Mouse (Mus musculus) stomach, embryonic 14.5 days (tissue): ENCODE results near the gene Gtf3c6. TPM values are rescaled to one million over a fixed set of nuclear protein-coding genes. Genes with fewer than 3 reads are reported as not detected.
A peak's percentile ranks its signal among the peaks of the same experiment; 100 is the strongest.

Experiments
- ATAC-seq: fragments of 200-750 bp; cut with Nextera tagmentation; 2 replicates; pipeline ENCODE4 v1.8.0; 2017; ENCODE audit warnings: low read depth, moderate TSS enrichment; ENCODE audit not compliant: insufficient number of reproducible peaks, insufficient read depth, low FRiP score
- H3K27ac ChIP-seq: fragments of 300-500 bp; sonication (generic); 2 replicates; pipeline ENCODE4 v1.5.1; 2014; ENCODE audit warnings: mild to moderate bottlenecking, low read length, moderate library complexity, mixed read lengths
- H3K27me3 ChIP-seq: fragments of 300-500 bp; sonication (generic); 2 replicates; pipeline ENCODE4 v1.6.1; 2014; ENCODE audit warnings: low read length, control low read depth, mixed read lengths; ENCODE audit not compliant: control insufficient read depth, insufficient read depth
- H3K36me3 ChIP-seq: fragments of 300-500 bp; sonication (generic); 2 replicates; pipeline ENCODE4 v1.6.1; 2014; ENCODE audit warnings: mild to moderate bottlenecking, control low read depth, low read length, moderate library complexity, mixed read lengths; ENCODE audit not compliant: control insufficient read depth, insufficient read depth
- H3K4me1 ChIP-seq: fragments of 300-500 bp; sonication (generic); 2 replicates; pipeline ENCODE4 v1.6.1; 2014; ENCODE audit warnings: low read length, control low read depth, mixed read lengths; ENCODE audit not compliant: control insufficient read depth, insufficient read depth
- H3K4me2 ChIP-seq: fragments of 300-500 bp; sonication (generic); replicated peaks from 2 replicates; pipeline ENCODE4 v1.6.1; 2014; ENCODE audit warnings: low read depth, low read length, control low read depth
- H3K4me3 ChIP-seq: fragments of 300-500 bp; sonication (generic); 2 replicates; pipeline ENCODE4 v1.5.1; 2014; ENCODE audit warnings: low read depth, low read length, control low read depth
- H3K9ac ChIP-seq: fragments of 300-500 bp; sonication (generic); replicated peaks from 2 replicates; pipeline ENCODE4 v1.6.1; 2014; ENCODE audit warnings: low read depth, mild to moderate bottlenecking, control low read depth, low read length, moderate library complexity, mixed read lengths
- H3K9me3 ChIP-seq: fragments of 300-500 bp; sonication (generic); 2 replicates; pipeline ENCODE4 v1.6.1; 2016; ENCODE audit warnings: low read depth, low read length, control low read depth; ENCODE audit not compliant: control insufficient read depth
- WGBS: fragments of 180-500 bp; shearing (Covaris S2); extraction: QIAGEN DNeasy Blood & Tissue Kit; methylation state at CpG from one replicate; pipeline ENCODE4 v1.1.7; 2014; 5-methylcytosine and 5-hydroxymethylcytosine counted together
- polyA plus RNA-seq: library from polyadenylated mRNA; unstranded; fragments of >200 nt; fragmentation: Nextera tagmentation; extraction: Ambion mirVana; gene quantifications from 2 replicates; pipeline ENCODE4 v1.2.1, GENCODE M21; 2014

Gtf3c6 gene
- polyA plus RNA-seq, 1 experiment from 2014 or later, result 95.6 TPM

- H3K27ac ChIP-seq, result no peak overlapping the region
- H3K9me3 ChIP-seq, result no peaks in the 10 kb centered on the region
- H3K4me3 ChIP-seq, result no peak overlapping the region
- H3K4me2 ChIP-seq, result no peak overlapping the region
- H3K4me1 ChIP-seq, result no peaks in the 10 kb centered on the region
- WGBS, result 85% methylated on average over 3 of the region's 3 CpGs
- ATAC-seq, result no peak
- no peak overlapping the region for H3K9ac ChIP-seq
- no peaks in the 10 kb centered on the region for H3K27me3 ChIP-seq
- no peaks in the 10 kb centered on the region for H3K36me3 ChIP-seq
Measured at GRCm38 (mm10) chr10:40264920-40265319, 7.0 kb upstream of the Gtf3c6 start.

DNA sequence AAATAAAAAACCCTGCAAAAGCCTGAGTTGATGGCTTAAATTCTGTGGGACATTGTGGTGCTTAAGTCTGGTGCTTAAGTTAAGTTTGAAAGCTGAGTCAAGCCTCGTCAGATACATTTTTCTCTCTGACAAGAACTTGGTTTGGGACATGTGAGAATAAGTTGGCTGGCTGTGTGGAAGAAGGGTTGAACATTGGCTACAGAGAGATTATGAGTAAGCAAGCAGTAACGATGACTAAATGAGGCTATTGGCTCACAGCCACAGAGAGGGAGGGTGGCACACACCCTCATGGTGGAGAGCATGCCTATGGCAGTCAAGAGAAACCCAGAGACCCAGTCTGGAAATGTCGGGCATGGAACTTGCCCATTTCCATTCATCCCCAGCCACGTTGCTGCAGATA, 5.8 kb upstream of the Gtf3c6 start:
- Histone ChIP-seq H3K9ac (no peak overlapping the region), H3K36me3 (no peaks in the 10 kb centered on the region), H3K4me1 (no peaks in the 10 kb centered on the region), H3K9me3 (no peaks in the 10 kb centered on the region), H3K27ac (no peak overlapping the region), H3K4me3 (no peak overlapping the region), H3K4me2 (no peak overlapping the region), H3K27me3 (no peaks in the 10 kb centered on the region)
- no peak for ATAC-seq
- 84% methylated on average over 4 of the region's 4 CpGs for WGBS

- no peak overlapping the region for H3K27ac ChIP-seq
- H3K9ac ChIP-seq, result no peak overlapping the region
- no peaks in the 10 kb centered on the region for H3K36me3 ChIP-seq
- H3K9me3 ChIP-seq, result no peaks in the 10 kb centered on the region
- no peak for ATAC-seq
- no peaks in the 10 kb centered on the region for H3K4me1 ChIP-seq
- 83% methylated on average over 6 of the region's 6 CpGs for WGBS
- H3K4me3 ChIP-seq, result no peak overlapping the region
- H3K4me2 ChIP-seq, result no peak overlapping the region
- H3K27me3 ChIP-seq, result no peaks in the 10 kb centered on the region
Measured at GRCm38 (mm10) chr10:40262200-40262599, 4.3 kb upstream of the Gtf3c6 start.

- Histone ChIP-seq H3K4me2 (no peak overlapping the region), H3K27me3 (no peaks in the 10 kb centered on the region), H3K27ac (no peak overlapping the region), H3K36me3 (no peaks in the 10 kb centered on the region), H3K4me1 (peaks cover 3% of the 10 kb centered on the region; the same call in 1 of the 2 replicates), H3K4me3 (no peak overlapping the region), H3K9ac (no peak overlapping the region), H3K9me3 (no peaks in the 10 kb centered on the region)
- WGBS, result 54% methylated on average over 5 of the region's 5 CpGs
- ATAC-seq, result no peak
Measured at GRCm38 (mm10) chr10:40260305-40260704, 2.4 kb upstream of the Gtf3c6 start.

GRCm38 (mm10) chr10:40259542-40259941, 1.6 kb upstream of the Gtf3c6 start:
- peaks cover 3% of the 10 kb centered on the region; the same call in 1 of the 2 replicates for H3K4me1 ChIP-seq
- no peaks in the 10 kb centered on the region for H3K27me3 ChIP-seq
- no peaks in the 10 kb centered on the region for H3K36me3 ChIP-seq
- no peak overlapping the region for H3K9ac ChIP-seq
- no peaks in the 10 kb centered on the region for H3K9me3 ChIP-seq
- ATAC-seq, result no peak
- 10% methylated on average over 8 of the region's 8 CpGs for whole genome bisulfite sequencing
- H3K4me2 ChIP-seq, result no peak overlapping the region
- no peak overlapping the region for H3K27ac ChIP-seq
- H3K4me3 ChIP-seq, result no peak overlapping the region

GRCm38 (mm10) chr10:40258976-40259375, 1.1 kb upstream of the Gtf3c6 start:
- Histone ChIP-seq H3K27me3 (no peaks in the 10 kb centered on the region), H3K9me3 (no peaks in the 10 kb centered on the region), H3K9ac (no peak overlapping the region), H3K36me3 (peaks cover 3% of the 10 kb centered on the region; the same call in 1 of the 2 replicates), H3K27ac (peak overlapping the region; percentile 94), H3K4me3 (peak overlapping the region; percentile 58; the same call in 1 of the 2 replicates), H3K4me2 (no peak overlapping the region; the same call in 1 of the 2 replicates), H3K4me1 (peaks cover 3% of the 10 kb centered on the region; the same call in 1 of the 2 replicates)
- ATAC-seq, result no peak
- WGBS, result 6% methylated on average over 5 of the region's 5 CpGs

GRCm38 (mm10) chr10:40258401-40258966, 576 bp upstream of the Gtf3c6 start:
- ATAC-seq, result peak; percentile 84
- Histone ChIP-seq H3K4me3 (peak overlapping the region; percentile 58), H3K36me3 (peaks cover 7% of the 10 kb centered on the region), H3K4me2 (peak overlapping the region; percentile 65; the same call in 1 of the 2 replicates), H3K9me3 (no peaks in the 10 kb centered on the region), H3K9ac (no peak overlapping the region), H3K27ac (peak overlapping the region; percentile 94), H3K4me1 (peaks cover 3% of the 10 kb centered on the region; the same call in 1 of the 2 replicates), H3K27me3 (no peaks in the 10 kb centered on the region)
- under 1% methylated on average over 12 of the region's 12 CpGs for WGBS

GRCm38 (mm10) chr10:40256716-40257115, 1.2 kb downstream of the Gtf3c6 start:
- WGBS, result 0% methylated on average over 5 of the region's 5 CpGs
- Histone ChIP-seq H3K36me3 (peaks cover 11% of the 10 kb centered on the region), H3K4me2 (peak overlapping the region; percentile 65), H3K27ac (peak overlapping the region; percentile 94; the same call in 1 of the 2 replicates), H3K9me3 (no peaks in the 10 kb centered on the region), H3K27me3 (no peaks in the 10 kb centered on the region), H3K4me1 (peaks cover 3% of the 10 kb centered on the region; the same call in 1 of the 2 replicates), H3K9ac (peak overlapping the region; percentile 66), H3K4me3 (peak overlapping the region; percentile 58)
- peak; percentile 84 for ATAC-seq

- no peak overlapping the region for H3K27ac ChIP-seq
- WGBS, result 84% methylated on average over 6 of the region's 6 CpGs
- no peaks in the 10 kb centered on the region for H3K27me3 ChIP-seq
- H3K4me1 ChIP-seq, result peaks cover 4% of the 10 kb centered on the region; the same call in 1 of the 2 replicates
- no peaks in the 10 kb centered on the region for H3K9me3 ChIP-seq
- H3K9ac ChIP-seq, result no peak overlapping the region
- H3K4me3 ChIP-seq, result no peak overlapping the region
- ATAC-seq, result no peak
- H3K36me3 ChIP-seq, result peaks cover 39% of the 10 kb centered on the region
- H3K4me2 ChIP-seq, result no peak overlapping the region
Measured at GRCm38 (mm10) chr10:40250969-40251368, 6.9 kb downstream of the Gtf3c6 start.
